Mouse (Mus musculus): ENCODE data around the gene Lgals2. TPM values are rescaled to one million over a fixed set of nuclear protein-coding genes. Genes with fewer than 3 reads are reported as not detected.

The Lgals2 gene
- polyA plus RNA-seq, 1 experiment from 2014 or later: not detected

DNA sequence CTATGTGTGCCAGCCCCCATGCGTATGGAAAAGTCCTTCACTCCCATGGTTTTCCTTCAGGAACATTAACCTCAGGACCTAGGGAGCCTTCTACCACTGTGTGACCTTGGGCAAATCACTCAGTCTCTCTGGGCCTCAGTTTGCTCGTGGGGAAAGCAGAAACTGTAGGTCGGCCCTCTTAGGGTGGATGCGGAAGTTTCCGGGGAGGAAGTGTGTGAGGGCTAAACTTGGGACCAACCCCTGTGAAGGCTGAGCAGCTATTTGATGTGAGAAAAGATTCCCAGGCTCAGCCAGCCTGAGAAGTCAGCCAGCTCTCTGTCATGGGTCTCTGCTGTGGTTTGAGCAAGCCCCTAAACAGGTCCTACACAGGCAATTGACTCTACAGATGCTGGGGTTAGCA is 7.0 kb upstream of the Lgals2 start:
- Histone ChIP-seq H3K36me3 (ENCODE audit: control insufficient read depth, insufficient read depth, low read length) (no peaks in the 10 kb centered on the region), H3K9ac (ENCODE audit: low read length) (no peak overlapping the region), H3K4me3 (ENCODE audit: control insufficient read depth in 1 of 2, insufficient read depth in 1 of 2, low read depth in 1 of 2, low read length in 2 of 2) (no peak overlapping the region), H3K4me2 (ENCODE audit: low read length) (no peak overlapping the region), H3K27ac (replicated peaks in 1 of 2; ENCODE audit: control insufficient read depth in 1 of 2, insufficient read depth in 1 of 2, low read depth in 2 of 2, low read length in 2 of 2) (no peak overlapping the region), H3K27me3 (ENCODE audit: control insufficient read depth, insufficient read depth, low read length) (no peaks in the 10 kb centered on the region), H3K4me1 (ENCODE audit: control insufficient read depth in 2 of 2, insufficient read depth in 2 of 2, low read length in 2 of 2) (peaks cover 6 to 7% of the 10 kb centered on the region in 2 experiments), H3K9me3 (ENCODE audit: control insufficient read depth, low read length) (no peaks in the 10 kb centered on the region)
- ATAC-seq (ENCODE audit: insufficient number of reproducible peaks, insufficient read depth, low FRiP score, low read depth): no peak
- 83% methylated on average over 5 of the region's 5 CpGs for WGBS

DNA sequence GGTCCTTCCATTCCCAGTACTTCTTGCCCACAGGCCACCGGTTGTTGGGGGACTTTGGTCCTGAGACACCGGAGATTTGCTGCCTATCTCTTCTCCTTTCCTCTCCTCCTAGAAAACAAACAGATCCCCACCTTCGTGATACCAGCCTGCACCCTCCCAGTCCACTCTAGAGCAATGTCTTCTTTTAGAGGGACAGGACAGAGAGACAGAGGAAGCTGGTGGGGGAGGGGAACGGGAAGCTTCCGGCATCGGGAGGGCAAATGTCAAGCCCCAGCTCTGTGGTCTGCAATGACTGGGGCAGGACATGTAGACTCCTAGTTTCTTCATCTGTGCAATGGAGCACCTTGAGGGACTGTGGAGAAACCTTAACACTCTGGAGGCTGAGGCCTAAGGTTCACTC is 4.4 kb upstream of the Lgals2 start:
- Histone ChIP-seq H3K4me3 (ENCODE audit: control insufficient read depth in 1 of 2, insufficient read depth in 1 of 2, low read depth in 1 of 2, low read length in 2 of 2) (no peak overlapping the region), H3K4me2 (ENCODE audit: low read length) (no peak overlapping the region), H3K9me3 (ENCODE audit: control insufficient read depth, low read length) (no peaks in the 10 kb centered on the region), H3K27ac (replicated peaks in 1 of 2; ENCODE audit: control insufficient read depth in 1 of 2, insufficient read depth in 1 of 2, low read depth in 2 of 2, low read length in 2 of 2) (no peak overlapping the region), H3K9ac (ENCODE audit: low read length) (no peak overlapping the region), H3K27me3 (ENCODE audit: control insufficient read depth, insufficient read depth, low read length) (no peaks in the 10 kb centered on the region; the same call in 1 of the 2 replicates), H3K4me1 (ENCODE audit: control insufficient read depth in 2 of 2, insufficient read depth in 2 of 2, low read length in 2 of 2) (peaks cover 6 to 7% of the 10 kb centered on the region in 2 experiments), H3K36me3 (ENCODE audit: control insufficient read depth, insufficient read depth, low read length) (no peaks in the 10 kb centered on the region)
- no peak for ATAC-seq (ENCODE audit: insufficient number of reproducible peaks, insufficient read depth, low FRiP score, low read depth)
- WGBS: 38% methylated on average over 6 of the region's 6 CpGs

DNA sequence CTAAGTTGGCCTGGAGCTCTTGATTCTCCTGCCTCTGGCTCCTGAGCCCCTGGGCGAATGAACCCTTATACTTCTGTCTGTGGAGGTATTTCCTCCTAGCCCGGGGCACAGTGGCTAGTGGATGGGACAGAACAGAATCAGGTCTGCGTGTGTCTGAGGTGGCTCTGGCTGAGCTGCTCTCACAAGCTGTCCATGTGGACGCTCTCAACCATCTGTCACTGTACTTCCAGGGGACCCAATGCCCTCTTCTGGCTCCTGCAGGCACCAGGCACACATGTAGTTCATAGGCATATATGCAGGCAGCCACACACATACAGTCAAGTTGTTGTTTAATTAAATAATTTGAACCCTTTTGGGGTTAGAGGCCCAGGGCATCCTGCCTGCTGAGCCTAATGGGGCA is 4.0 kb upstream of the Lgals2 start:
- H3K36me3 ChIP-seq (ENCODE audit: control insufficient read depth, insufficient read depth, low read length): no peaks in the 10 kb centered on the region
- WGBS: 61% methylated on average over 4 of the region's 4 CpGs
- no peaks in the 10 kb centered on the region; the same call in 1 of the 2 replicates for H3K27me3 ChIP-seq (ENCODE audit: control insufficient read depth, insufficient read depth, low read length)
- no peak overlapping the region for H3K9ac ChIP-seq (ENCODE audit: low read length)
- no peaks in the 10 kb centered on the region for H3K9me3 ChIP-seq (ENCODE audit: control insufficient read depth, low read length)
- 0 out of 2 replicates have a peak, but pooled peaks have one; percentile 10 for ATAC-seq (ENCODE audit: insufficient number of reproducible peaks, insufficient read depth, low FRiP score, low read depth)
- no peak overlapping the region for H3K4me2 ChIP-seq (ENCODE audit: low read length)
- no peak overlapping the region for H3K27ac ChIP-seq (replicated peaks in 1 of 2; ENCODE audit: control insufficient read depth in 1 of 2, insufficient read depth in 1 of 2, low read depth in 2 of 2, low read length in 2 of 2)
- peaks cover 6 to 7% of the 10 kb centered on the region in 2 experiments for H3K4me1 ChIP-seq (ENCODE audit: control insufficient read depth in 2 of 2, insufficient read depth in 2 of 2, low read length in 2 of 2)
- no peak overlapping the region for H3K4me3 ChIP-seq (ENCODE audit: control insufficient read depth in 1 of 2, insufficient read depth in 1 of 2, low read depth in 1 of 2, low read length in 2 of 2)

DNA sequence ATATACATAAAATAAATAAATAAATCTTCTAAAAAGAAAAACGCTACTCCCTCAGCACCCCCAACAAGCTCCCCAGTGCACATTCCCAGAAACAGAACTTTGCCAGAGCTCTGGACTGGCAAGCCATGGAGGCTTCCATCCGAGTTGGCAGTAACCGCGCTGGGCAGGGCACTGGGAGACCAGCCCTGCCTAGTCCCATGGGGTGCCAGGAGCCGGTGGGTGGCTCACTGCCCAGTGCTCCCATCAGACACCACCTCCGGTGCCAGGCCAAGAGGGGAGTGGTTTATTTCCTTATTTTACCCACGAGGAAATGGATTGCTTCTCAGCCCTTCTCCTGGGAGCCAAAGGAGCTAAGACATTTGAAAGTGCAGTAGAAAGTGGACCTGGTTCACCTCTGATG is 1.7 kb upstream of the Lgals2 start:
- 78% methylated on average over 7 of the region's 7 CpGs for WGBS
- Histone ChIP-seq H3K4me1 (ENCODE audit: control insufficient read depth in 2 of 2, insufficient read depth in 2 of 2, low read length in 2 of 2) (no peaks in the 10 kb centered on the region), H3K27ac (replicated peaks in 1 of 2; ENCODE audit: control insufficient read depth in 1 of 2, insufficient read depth in 1 of 2, low read depth in 2 of 2, low read length in 2 of 2) (no peak overlapping the region), H3K36me3 (ENCODE audit: control insufficient read depth, insufficient read depth, low read length) (no peaks in the 10 kb centered on the region), H3K4me3 (ENCODE audit: control insufficient read depth in 1 of 2, insufficient read depth in 1 of 2, low read depth in 1 of 2, low read length in 2 of 2) (no peak overlapping the region), H3K27me3 (ENCODE audit: control insufficient read depth, insufficient read depth, low read length) (no peaks in the 10 kb centered on the region; the same call in 1 of the 2 replicates), H3K4me2 (ENCODE audit: low read length) (no peak overlapping the region), H3K9me3 (ENCODE audit: control insufficient read depth, low read length) (no peaks in the 10 kb centered on the region), H3K9ac (ENCODE audit: low read length) (no peak overlapping the region)
- no peak for ATAC-seq (ENCODE audit: insufficient number of reproducible peaks, insufficient read depth, low FRiP score, low read depth)

DNA sequence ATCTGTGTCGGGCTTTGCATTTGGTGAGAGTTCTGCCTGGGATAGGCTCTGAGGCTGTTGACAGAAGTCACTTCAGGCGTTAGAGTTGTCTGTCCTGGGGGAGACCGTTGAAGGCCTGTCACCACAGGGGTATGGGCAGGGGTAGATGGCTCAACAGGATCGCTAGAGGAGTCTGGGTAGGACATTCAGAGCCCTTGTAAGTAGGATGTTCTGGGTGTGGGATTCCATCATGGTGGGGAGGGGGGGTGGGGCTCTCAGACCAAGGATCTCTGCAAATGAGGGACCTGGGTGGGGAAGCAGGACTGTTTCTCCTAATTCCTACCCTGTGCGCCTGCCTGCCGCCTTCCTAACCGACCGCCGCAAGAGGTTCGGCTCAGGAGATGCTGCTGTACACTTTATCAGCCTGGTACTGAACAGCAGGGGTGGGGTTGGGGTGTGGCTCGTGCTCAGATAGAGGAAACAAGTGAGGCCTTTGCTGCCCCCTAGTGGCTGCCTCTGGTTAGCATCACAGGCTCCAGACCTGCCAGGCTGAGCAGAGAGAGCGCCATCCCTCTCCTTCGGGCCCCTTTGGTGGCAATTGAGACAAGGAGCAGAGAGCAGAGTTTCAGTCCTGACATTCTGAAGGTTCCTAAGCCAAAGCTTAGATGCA is 3.7 kb downstream of the Lgals2 start:
- peak; percentile 41 for ATAC-seq (ENCODE audit: insufficient number of reproducible peaks, insufficient read depth, low FRiP score, low read depth)
- H3K4me1 ChIP-seq (ENCODE audit: control insufficient read depth in 2 of 2, insufficient read depth in 2 of 2, low read length in 2 of 2): peaks cover 12 to 20% of the 10 kb centered on the region in 2 experiments
- H3K9ac ChIP-seq (ENCODE audit: low read length): no peak overlapping the region

DNA sequence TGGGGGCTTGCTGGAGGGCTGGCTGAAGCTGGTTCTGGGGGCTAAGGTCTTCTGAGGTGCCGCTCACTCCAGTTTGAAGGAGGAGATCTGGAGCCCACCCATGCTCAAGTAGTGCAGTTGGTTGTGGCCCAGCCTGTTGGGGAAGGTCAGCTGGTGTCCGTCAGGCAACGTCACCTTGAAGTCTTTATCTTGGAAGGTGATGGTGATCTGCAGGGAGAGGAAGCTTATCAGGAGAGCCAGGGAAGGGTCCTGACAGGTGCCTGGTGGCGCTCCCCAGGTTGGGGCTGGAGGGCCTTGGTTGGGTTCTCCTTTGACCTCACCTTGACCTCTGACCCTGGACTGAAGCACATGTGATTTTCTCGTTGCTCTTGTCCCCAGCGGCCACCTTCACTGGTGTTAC is 4.4 kb downstream of the Lgals2 start:
- WGBS: 46% methylated on average over 6 of the region's 6 CpGs
- Histone ChIP-seq H3K4me3 (ENCODE audit: control insufficient read depth in 1 of 2, insufficient read depth in 1 of 2, low read depth in 1 of 2, low read length in 2 of 2) (no peak overlapping the region), H3K36me3 (ENCODE audit: control insufficient read depth, insufficient read depth, low read length) (peaks cover 39% of the 10 kb centered on the region), H3K9ac (ENCODE audit: low read length) (no peak overlapping the region), H3K4me2 (ENCODE audit: low read length) (no peak overlapping the region), H3K4me1 (ENCODE audit: control insufficient read depth in 2 of 2, insufficient read depth in 2 of 2, low read length in 2 of 2) (peaks cover 16 to 26% of the 10 kb centered on the region in 2 experiments), H3K9me3 (ENCODE audit: control insufficient read depth, low read length) (no peaks in the 10 kb centered on the region), H3K27me3 (ENCODE audit: control insufficient read depth, insufficient read depth, low read length) (no peaks in the 10 kb centered on the region; the same call in 1 of the 2 replicates), H3K27ac (replicated peaks in 1 of 2; ENCODE audit: control insufficient read depth in 1 of 2, insufficient read depth in 1 of 2, low read depth in 2 of 2, low read length in 2 of 2) (no peak overlapping the region)
- 0 out of 2 replicates have a peak, but pooled peaks have one; percentile 5 for ATAC-seq (ENCODE audit: insufficient number of reproducible peaks, insufficient read depth, low FRiP score, low read depth)

More for the DNA sequence above, 3.7 kb downstream of the Lgals2 start:
- Histone ChIP-seq H3K36me3 (ENCODE audit: control insufficient read depth, insufficient read depth, low read length) (peaks cover 32% of the 10 kb centered on the region), H3K4me3 (ENCODE audit: control insufficient read depth in 1 of 2, insufficient read depth in 1 of 2, low read depth in 1 of 2, low read length in 2 of 2) (no peak overlapping the region), H3K27me3 (ENCODE audit: control insufficient read depth, insufficient read depth, low read length) (no peaks in the 10 kb centered on the region; the same call in 1 of the 2 replicates), H3K9me3 (ENCODE audit: control insufficient read depth, low read length) (no peaks in the 10 kb centered on the region), H3K4me2 (ENCODE audit: low read length) (no peak overlapping the region), H3K27ac (replicated peaks in 1 of 2; ENCODE audit: control insufficient read depth in 1 of 2, insufficient read depth in 1 of 2, low read depth in 2 of 2, low read length in 2 of 2) (no peak overlapping the region)
- WGBS: 4% methylated on average over 13 of the region's 13 CpGs

DNA sequence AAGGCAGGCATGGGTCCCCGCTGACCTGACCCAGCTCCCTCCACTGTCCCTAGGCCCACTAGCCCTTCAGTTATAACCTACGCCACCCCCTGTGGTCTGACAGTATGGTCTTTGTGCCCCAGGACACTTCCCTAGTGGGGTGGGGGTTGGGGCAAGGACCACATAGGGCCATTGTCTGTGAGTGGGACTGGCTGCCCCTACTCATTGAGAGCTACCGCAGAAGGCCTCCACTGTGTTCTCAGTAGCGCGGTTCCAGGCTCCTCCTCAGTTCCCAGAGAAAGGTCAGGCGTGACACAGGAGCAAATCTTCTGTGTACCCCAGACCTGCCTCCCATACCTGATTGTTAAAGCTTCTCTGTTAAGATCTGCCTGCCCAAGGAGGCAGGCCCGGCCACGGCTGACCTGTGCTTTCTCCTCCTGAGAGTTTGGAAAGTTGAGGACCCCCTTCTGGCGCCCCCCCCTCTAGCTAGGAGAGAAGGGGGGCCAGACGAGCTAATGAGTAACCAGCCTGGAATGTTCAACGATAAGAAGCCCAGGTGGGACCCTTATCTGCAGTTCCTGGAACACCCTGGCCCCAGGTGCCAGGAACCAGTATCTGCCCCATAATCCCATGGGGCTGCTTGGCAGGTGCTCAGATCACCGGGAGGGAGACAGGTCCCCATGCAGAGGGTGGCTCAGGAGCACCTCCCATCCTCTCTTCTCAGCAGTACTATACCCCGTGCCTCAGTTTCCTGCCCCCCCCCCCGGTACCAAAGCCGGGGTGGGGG is 5.1 kb downstream of the Lgals2 start:
- Histone ChIP-seq H3K27me3 (ENCODE audit: control insufficient read depth, insufficient read depth, low read length) (no peaks in the 10 kb centered on the region), H3K9me3 (ENCODE audit: control insufficient read depth, low read length) (no peaks in the 10 kb centered on the region), H3K27ac (replicated peaks in 1 of 2; ENCODE audit: control insufficient read depth in 1 of 2, insufficient read depth in 1 of 2, low read depth in 2 of 2, low read length in 2 of 2) (no peak overlapping the region), H3K4me1 (ENCODE audit: control insufficient read depth in 2 of 2, insufficient read depth in 2 of 2, low read length in 2 of 2) (peaks cover 23 to 34% of the 10 kb centered on the region in 2 experiments), H3K36me3 (ENCODE audit: control insufficient read depth, insufficient read depth, low read length) (peaks cover 39% of the 10 kb centered on the region), H3K9ac (ENCODE audit: low read length) (no peak overlapping the region), H3K4me2 (ENCODE audit: low read length) (no peak overlapping the region), H3K4me3 (ENCODE audit: control insufficient read depth in 1 of 2, insufficient read depth in 1 of 2, low read depth in 1 of 2, low read length in 2 of 2) (no peak overlapping the region)
- ATAC-seq (ENCODE audit: insufficient number of reproducible peaks, insufficient read depth, low FRiP score, low read depth): 0 out of 2 replicates have a peak, but pooled peaks have one; percentile 0
- 63% methylated on average over 15 of the region's 15 CpGs for WGBS
